Mouse (Mus musculus) small intestine, adult 2 months (tissue): Measurements from ENCODE around the gene Chst11.

Experiments
- CTCF ChIP-seq: fragments of 200-500 bp; IDR thresholded peaks from 2 replicates; pipeline ENCODE4 v1.5.1; 2012; ENCODE audit warnings: low read depth, mild to moderate bottlenecking, control low read depth, inconsistent platforms, low read length, moderate library complexity, mixed read lengths; ENCODE audit not compliant: insufficient replicate concordance, insufficient read length; ENCODE audit errors: extremely low read depth
- POLR2A ChIP-seq: fragments of 200-500 bp; IDR thresholded peaks from 2 replicates; pipeline ENCODE4 v1.6.1; 2012; ENCODE audit warnings: low read depth, mild to moderate bottlenecking, control low read depth, inconsistent platforms, low read length, moderate library complexity

DNA sequence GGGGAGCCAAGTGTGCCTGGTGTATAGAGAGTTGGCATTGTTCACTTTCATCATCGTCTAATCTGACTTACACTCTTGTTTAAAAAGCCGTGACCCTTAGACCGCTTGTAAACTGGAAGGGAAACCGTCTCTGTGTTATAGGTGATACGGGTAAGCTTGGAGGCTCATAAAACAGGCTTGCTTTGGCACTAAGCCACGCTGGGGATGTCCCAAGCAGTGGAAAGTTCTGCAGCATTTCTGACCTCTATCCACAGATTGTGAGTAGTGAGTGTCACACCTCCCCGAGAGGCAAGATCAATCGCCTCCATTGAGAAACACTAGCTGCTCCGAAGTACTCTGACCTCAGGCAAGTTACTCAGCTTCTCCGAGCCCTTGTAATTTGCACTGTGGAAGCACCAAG lies 47.3 kb downstream of the Chst11 start:
- TF ChIP-seq CTCF: no peak
- no peak for TF ChIP-seq POLR2A
